20 mouse cellular contexts compared by ENCODE assay signal in the genomic region with DNA sequence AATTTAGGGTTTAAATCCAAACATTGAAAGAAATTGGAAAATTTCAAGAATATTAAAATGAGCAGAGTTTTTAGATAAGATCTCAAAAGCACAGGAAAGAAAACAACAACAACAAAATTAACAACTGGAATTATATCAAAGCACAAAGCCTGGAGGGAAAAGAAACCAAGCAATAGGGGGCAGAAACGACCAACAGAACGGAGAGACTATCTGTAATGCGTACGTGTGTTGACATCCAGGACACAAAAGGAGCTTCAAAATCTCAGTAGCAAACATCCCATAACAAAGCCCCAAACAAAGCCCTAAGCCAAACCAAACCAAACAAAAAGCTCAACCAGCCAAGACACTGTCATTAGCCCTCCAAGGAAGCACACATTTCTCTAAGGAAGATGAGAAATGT.
"Had no signal": no experiment of that assay in that cellular context is flagged by ENCODE, and none has a peak within 500 bp of the region (broad histone marks: within the 10 kb centered on the region; RNA-seq: fewer than 3 reads in every experiment).

No protein-coding gene starts in this region.

- DNase-seq: kidney, adult 18-20 months; kidney, adult 9 months; kidney, postnatal 10 days; kidney, postnatal 36 days; liver; lung, adult 2 months; lung, postnatal 36 days; retina, postnatal 1 day; right cerebral cortex, postnatal 25 days; thymus, postnatal 25 days had no signal

- H3K9me3 ChIP-seq: limb, embryonic 10.5 days; limb, embryonic 13.5 days; liver, embryonic 15.5 days; megakaryocyte, embryonic 14.5 days; midbrain, embryonic 10.5 days; midbrain, embryonic 13.5 days; neural tube, embryonic 13.5 days had no signal

- H3K9ac ChIP-seq: limb, embryonic 13.5 days; liver, embryonic 15.5 days; midbrain, embryonic 13.5 days; neural tube, embryonic 13.5 days had no signal

- H3K4me1 ChIP-seq: limb, embryonic 10.5 days; limb, embryonic 13.5 days; midbrain, embryonic 10.5 days; midbrain, embryonic 13.5 days; neural tube, embryonic 13.5 days had no signal

- H3K4me3 ChIP-seq: limb, embryonic 10.5 days; limb, embryonic 13.5 days; liver, embryonic 15.5 days; megakaryocyte, embryonic 14.5 days; midbrain, embryonic 10.5 days; midbrain, embryonic 13.5 days; myocyte; neural tube, embryonic 13.5 days had no signal

- H3K27ac ChIP-seq: limb, embryonic 10.5 days; limb, embryonic 13.5 days; liver, embryonic 15.5 days; midbrain, embryonic 10.5 days; midbrain, embryonic 13.5 days; neural tube, embryonic 13.5 days had no signal

- H3K36me3 ChIP-seq: limb, embryonic 10.5 days; limb, embryonic 13.5 days; liver, embryonic 15.5 days; midbrain, embryonic 10.5 days; midbrain, embryonic 13.5 days; neural tube, embryonic 13.5 days had no signal

- H3K4me2 ChIP-seq: limb, embryonic 13.5 days; liver, embryonic 15.5 days; midbrain, embryonic 13.5 days; neural tube, embryonic 13.5 days had no signal

- ATAC-seq: lung, postnatal 0 days; midbrain, embryonic 13.5 days; midbrain, embryonic 16.5 days had no signal

- H3K27me3 ChIP-seq: limb, embryonic 13.5 days; liver, embryonic 15.5 days; megakaryocyte, embryonic 14.5 days; midbrain, embryonic 13.5 days; neural tube, embryonic 13.5 days had no signal
